Mouse (Mus musculus) spleen, adult 2 months (tissue): Measurements from ENCODE around the gene Dnajc14.

Experiments
- CTCF ChIP-seq: fragments of 200-500 bp; IDR thresholded peaks from 2 replicates; pipeline ENCODE4 v1.5.1; 2011; ENCODE audit warnings: mild to moderate bottlenecking, inconsistent platforms; ENCODE audit not compliant: insufficient read depth, insufficient read length, insufficient replicate concordance; ENCODE audit errors: extremely low read depth
- POLR2A ChIP-seq: fragments of 200-500 bp; IDR thresholded peaks from 2 replicates; pipeline ENCODE4 v1.6.1; 2011; ENCODE audit warnings: low read depth, low read length, inconsistent platforms

DNA sequence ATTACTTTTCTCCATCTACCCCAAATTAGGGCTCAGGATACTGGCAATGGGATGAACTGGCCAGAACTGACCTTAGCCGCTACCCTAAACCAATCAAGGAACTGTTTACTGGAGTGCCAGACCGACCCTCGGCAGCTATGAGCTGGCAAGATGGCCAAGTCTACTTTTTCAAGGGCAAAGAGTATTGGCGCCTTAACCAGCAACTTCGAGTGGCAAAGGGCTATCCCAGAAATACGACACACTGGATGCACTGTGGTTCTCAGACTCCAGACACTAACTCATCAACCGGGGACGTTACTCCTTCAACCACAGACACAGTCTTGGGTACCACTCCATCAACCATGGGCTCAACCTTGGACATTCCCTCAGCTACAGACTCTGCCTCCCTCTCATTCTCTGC lies 5.2 kb upstream of the Dnajc14 start:
- TF ChIP-seq CTCF (no peak), POLR2A (no peak)
